Mouse (Mus musculus): ENCODE data around the gene Pmch. TPM values are rescaled to one million over a fixed set of nuclear protein-coding genes. Genes with fewer than 3 reads are reported as not detected.

The Pmch gene
- not detected for total RNA-seq (2021)

DNA sequence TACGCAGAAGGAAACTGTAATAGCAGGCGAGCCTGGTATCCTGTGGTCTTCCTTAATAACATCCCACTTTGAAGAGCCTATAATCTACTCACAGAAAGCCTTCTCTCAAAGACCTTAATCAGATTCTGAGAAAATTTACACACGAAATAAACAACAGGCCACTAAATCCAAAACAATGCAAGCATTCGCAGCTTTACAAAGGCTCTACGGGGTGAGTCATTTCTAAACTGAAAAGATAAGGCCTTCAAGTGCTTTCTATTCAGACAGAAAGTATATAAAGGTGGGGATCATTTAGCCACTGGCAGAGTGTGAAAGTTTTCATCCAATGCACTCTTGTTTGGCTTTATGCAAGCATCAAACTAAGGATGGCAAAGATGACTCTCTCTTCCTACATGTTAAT, at the start of gene Pmch:
Gene Pmch (plus strand): TSS at position 301 of the 400 bp plus-strand sequence.
- no peak for DNase-seq (ENCODE audit: extremely low spot score in 1 of 2, low spot score in 1 of 2)

GRCm38 (mm10) chr10:88044297-88044696, 46.6 kb upstream of the Pmch start:
- DNase-seq (ENCODE audit: extremely low spot score in 1 of 2, low spot score in 1 of 2): no peak

DNA sequence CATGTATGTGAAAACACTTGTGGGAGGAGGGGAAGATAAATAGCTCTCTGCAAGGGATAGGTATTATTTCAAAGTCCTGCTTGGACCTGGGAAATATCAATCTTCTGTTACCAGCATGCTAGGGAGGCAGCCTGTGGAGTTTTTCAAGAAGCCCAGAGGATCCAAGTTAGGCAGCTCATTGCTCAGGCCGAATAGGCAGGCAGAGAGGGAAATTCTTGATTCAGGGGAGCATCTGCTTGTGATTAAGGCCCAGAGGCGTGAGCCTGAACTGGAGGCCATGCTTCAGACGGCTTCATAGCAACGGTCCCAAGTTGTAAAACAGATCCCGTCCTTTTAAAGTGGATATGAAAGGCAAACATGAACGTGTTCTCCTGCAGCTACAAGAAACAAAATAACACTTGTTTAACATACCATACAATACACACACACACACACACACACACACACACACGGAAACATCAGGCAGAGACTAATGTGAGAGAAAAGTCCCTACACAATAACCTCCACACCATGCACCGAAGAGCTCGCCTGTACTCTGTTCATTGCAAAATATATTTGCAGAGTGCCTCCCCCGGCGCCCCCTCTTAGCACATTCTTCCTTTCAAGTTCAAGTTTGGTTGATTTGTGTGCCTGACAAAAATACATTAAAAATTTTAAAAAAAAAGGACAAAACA, 44.6 kb upstream of the Pmch start:
- DNase-seq (ENCODE audit: extremely low spot score in 1 of 2, low spot score in 1 of 2): no peak

GRCm38 (mm10) chr10:88054233-88054985, 36.5 kb upstream of the Pmch start:
- no peak for DNase-seq (ENCODE audit: extremely low spot score in 1 of 2, low spot score in 1 of 2)

- DNase-seq (ENCODE audit: extremely low spot score in 1 of 2, low spot score in 1 of 2): peak; percentile 9 to 27
Measured at GRCm38 (mm10) chr10:88056950-88057649, 33.8 kb upstream of the Pmch start.

- DNase-seq (ENCODE audit: extremely low spot score in 1 of 2, low spot score in 1 of 2): no peak
Measured at GRCm38 (mm10) chr10:88063436-88063835, 27.4 kb upstream of the Pmch start.

DNA sequence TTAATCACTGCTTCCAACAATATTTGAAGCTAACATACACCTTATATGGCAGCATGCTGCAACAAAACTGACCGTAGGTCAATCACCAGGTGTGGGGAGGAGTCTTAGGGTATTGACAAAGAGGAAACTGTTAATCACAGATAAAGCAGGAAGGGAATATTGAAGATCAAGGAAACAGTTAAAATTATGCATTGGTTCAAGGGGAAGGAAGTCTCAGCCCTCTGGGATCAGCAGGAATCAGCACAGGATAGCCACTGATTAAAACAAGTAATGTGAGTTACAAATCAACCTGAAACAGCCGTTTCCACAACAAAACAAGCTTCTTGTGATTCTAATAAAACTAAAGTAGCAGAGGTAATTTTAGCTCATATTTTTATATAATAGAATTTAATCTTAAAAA, 26.0 kb upstream of the Pmch start:
- no peak for DNase-seq (ENCODE audit: extremely low spot score in 1 of 2, low spot score in 1 of 2)

GRCm38 (mm10) chr10:88067377-88067776, 23.5 kb upstream of the Pmch start:
- DNase-seq (ENCODE audit: extremely low spot score in 1 of 2, low spot score in 1 of 2): no peak

DNA sequence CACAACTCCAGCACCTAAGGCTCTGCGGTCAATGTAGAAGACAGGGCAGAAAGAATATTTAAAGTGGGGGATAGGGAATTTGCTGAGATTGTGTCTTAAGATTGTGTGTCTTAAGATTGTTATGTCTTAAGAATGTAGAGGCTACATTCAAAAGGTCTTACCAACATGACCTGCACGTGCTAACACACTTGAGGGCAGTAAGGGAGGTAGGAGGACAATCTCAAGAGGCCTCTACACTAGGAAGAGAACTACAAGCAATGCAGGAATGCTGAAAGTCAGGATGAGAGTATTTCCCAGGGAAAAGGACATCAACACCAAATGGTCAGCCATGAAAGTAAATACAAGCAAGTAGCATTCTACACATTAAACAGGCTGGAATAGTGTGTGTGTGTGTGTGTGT, 15.3 kb downstream of the Pmch start:
- no peak for DNase-seq (ENCODE audit: extremely low spot score in 1 of 2, low spot score in 1 of 2)

DNA sequence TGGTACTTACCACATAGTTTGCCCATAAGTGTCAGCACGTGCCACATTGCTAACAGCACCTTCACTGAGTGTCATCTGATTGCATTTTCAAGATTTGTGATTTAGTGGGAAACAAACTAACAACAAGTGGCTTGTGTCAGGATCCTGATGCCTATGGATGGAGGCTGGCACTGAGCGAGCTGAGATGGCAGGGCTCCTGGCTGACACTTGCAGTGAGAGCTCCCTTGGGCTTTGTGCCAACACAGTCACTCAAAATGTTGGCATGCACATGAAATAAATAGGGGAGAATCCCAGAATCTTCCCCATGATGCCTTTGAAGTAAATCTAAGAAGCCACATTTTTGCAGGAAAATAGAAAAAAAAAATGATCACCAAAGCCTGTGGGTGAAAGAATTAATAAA, 22.4 kb downstream of the Pmch start:
- no peak for DNase-seq (ENCODE audit: extremely low spot score in 1 of 2, low spot score in 1 of 2)

DNA sequence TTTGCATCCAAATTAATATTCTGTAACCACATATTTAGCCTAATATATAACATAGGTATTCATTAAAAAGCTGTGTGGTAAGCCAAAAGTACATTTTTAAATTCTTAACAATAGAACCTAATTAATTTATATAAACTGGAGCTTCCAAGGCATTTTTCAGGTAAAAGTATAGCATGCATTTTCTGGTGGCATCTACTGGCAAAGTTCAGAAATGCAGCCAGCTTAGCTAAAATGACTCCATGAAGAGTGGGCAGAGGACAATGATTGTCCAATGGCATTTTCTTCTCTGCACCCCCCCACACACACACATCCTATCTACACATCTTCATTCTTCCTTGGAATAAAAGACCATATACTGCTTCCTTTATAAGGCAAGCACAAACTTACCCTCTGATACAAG, 28.8 kb downstream of the Pmch start:
- no peak for DNase-seq (ENCODE audit: extremely low spot score in 1 of 2, low spot score in 1 of 2)

GRCm38 (mm10) chr10:88135630-88136029, 44.8 kb downstream of the Pmch start:
- DNase-seq (ENCODE audit: extremely low spot score in 1 of 2, low spot score in 1 of 2): no peak

Other genes with a start within 250 kb of the Pmch start
- gene Igf1, start 232.8 kb upstream of the Pmch start, total RNA-seq (2021): 1 to 10 TPM; 7.1 to 8.6 TPM
- gene Parpbp, start 55.9 kb downstream of the Pmch start, total RNA-seq (2021): under 1 TPM; 0.74 to 0.80 TPM
- 1 to 10 TPM; 6.2 to 8.9 TPM for gene Nup37, start 55.9 kb downstream of the Pmch start, total RNA-seq (2021)
- gene Washc3, start 110.0 kb downstream of the Pmch start, total RNA-seq (2021): 10 to 100 TPM; 25.5 to 27.1 TPM